Mouse (Mus musculus) forebrain, postnatal 0 days (tissue): ENCODE measurements around the gene Manbal. TPM values are rescaled to one million over a fixed set of nuclear protein-coding genes. Genes with fewer than 3 reads are reported as not detected.
"Not testable (repeated sequence)": the region's sequence is repeated elsewhere in the genome, so short reads cannot be mapped to it uniquely, and the experiment has no call there.

Experiments
- ATAC-seq: fragments of 200-750 bp; cut with Nextera tagmentation; 2 replicates; pipeline ENCODE4 v1.8.0; 2017; ENCODE audit warnings: mild to moderate bottlenecking, moderate library complexity
- DNase-seq: peaks from one replicate; pipeline ENCODE4 v3.0.0-alpha.2; 2015
- H3K27ac ChIP-seq: fragments of 300-500 bp; sonication (generic); 2 replicates; pipeline ENCODE4 v1.5.1; 2014; ENCODE audit warnings: low read depth, mild to moderate bottlenecking, antibody characterized with exemption, low read length, moderate library complexity, mixed read lengths
- H3K27me3 ChIP-seq: fragments of 300-500 bp; sonication (generic); 2 replicates; pipeline ENCODE4 v1.6.1; 2014; ENCODE audit warnings: mild to moderate bottlenecking, low read length, mixed read lengths; ENCODE audit not compliant: insufficient read depth
- H3K36me3 ChIP-seq: fragments of 300-500 bp; sonication (generic); 2 replicates; pipeline ENCODE4 v1.6.1; 2014; ENCODE audit warnings: mild to moderate bottlenecking, moderate library complexity; ENCODE audit not compliant: insufficient read depth
- H3K4me1 ChIP-seq: fragments of 300-500 bp; sonication (generic); 2 replicates; pipeline ENCODE4 v1.6.1; 2014; ENCODE audit warnings: antibody characterized with exemption; ENCODE audit not compliant: insufficient read depth
- H3K4me2 ChIP-seq: fragments of 300-500 bp; sonication (generic); 2 replicates; pipeline ENCODE4 v1.6.1; 2014; ENCODE audit warnings: low read depth, mild to moderate bottlenecking, moderate library complexity
- H3K4me3 ChIP-seq: fragments of 300-500 bp; sonication (generic); 2 replicates; pipeline ENCODE4 v1.5.1; 2014; ENCODE audit warnings: low read depth, low read length, mixed read lengths
- H3K9ac ChIP-seq: fragments of 300-500 bp; sonication (generic); 2 replicates; pipeline ENCODE4 v1.6.1; 2014; ENCODE audit warnings: mild to moderate bottlenecking
- H3K9me3 ChIP-seq: fragments of 300-500 bp; sonication (generic); 2 replicates; pipeline ENCODE4 v1.6.1; 2016; ENCODE audit warnings: low read length
- CTCF ChIP-seq: sonication (generic); IDR thresholded peaks from 2 replicates; pipeline ENCODE4 v1.5.1; 2016; ENCODE audit warnings: antibody characterized with exemption, control low read depth, low read depth
- WGBS: fragments of 180-500 bp; shearing (Covaris S2); extraction: QIAGEN DNeasy Blood & Tissue Kit; methylation state at CpG from one replicate; pipeline ENCODE4 v1.1.7; 2014; 5-methylcytosine and 5-hydroxymethylcytosine counted together
- polyA plus RNA-seq: library from polyadenylated mRNA; unstranded; fragments of >200 nt; fragmentation: Nextera tagmentation; extraction: Ambion mirVana; gene quantifications from 2 replicates; pipeline ENCODE4 v1.2.1, GENCODE M21; 2015
- total RNA-seq: library from RNA; depleted of rRNA; stranded (reverse); fragments of >200 nt; gene quantifications from 2 replicates; pipeline ENCODE4 v1.2.3, GENCODE M21; 2014

The Manbal gene
- total and polyA plus RNA-seq, 2 experiments from 2014 or later: 73.6 to 139 TPM

DNA sequence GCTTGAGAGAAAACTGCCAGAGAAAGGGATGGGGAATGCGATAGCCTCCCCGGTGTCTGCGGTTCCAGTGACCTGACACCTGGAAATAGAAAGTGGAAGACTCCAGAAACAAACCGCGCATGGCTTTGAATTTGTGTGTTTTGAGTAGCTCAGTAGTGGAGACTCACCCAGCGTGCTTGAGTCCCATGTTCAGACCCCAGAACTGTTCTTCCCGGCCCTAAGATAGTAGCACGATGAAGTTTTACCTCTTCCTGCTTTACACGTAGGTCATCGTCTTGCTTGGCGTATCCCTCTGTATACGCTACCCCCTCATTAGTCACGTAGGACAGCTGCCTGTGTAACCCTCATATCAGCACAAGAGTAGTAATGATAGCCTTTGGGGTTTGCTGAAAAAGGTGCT lies 597 bp downstream of the Manbal start:
- TF ChIP-seq CTCF: no peak
- H3K4me2 ChIP-seq: peak overlapping the region; percentile 80
- no peaks in the 10 kb centered on the region for H3K9me3 ChIP-seq
- peak overlapping the region; percentile 91 for H3K27ac ChIP-seq
- H3K27me3 ChIP-seq: no peaks in the 10 kb centered on the region
- peak overlapping the region; percentile 76 for H3K4me3 ChIP-seq
- peaks cover 10% of the 10 kb centered on the region; the same call in 1 of the 2 replicates for H3K4me1 ChIP-seq
- H3K36me3 ChIP-seq: no peaks in the 10 kb centered on the region
- ATAC-seq (no peak), DNase-seq (no peak)
- H3K9ac ChIP-seq: peak overlapping the region; percentile 92
- 7% methylated on average over 13 of the region's 13 CpGs for WGBS

GRCm38 (mm10) chr2:157371696-157372095 lies 4.3 kb downstream of the Manbal start:
- H3K27ac ChIP-seq: no peak overlapping the region
- H3K4me1 ChIP-seq: peaks cover 17% of the 10 kb centered on the region
- WGBS: 80% methylated on average over 6 of the region's 6 CpGs
- H3K4me3 ChIP-seq: no peak overlapping the region
- H3K4me2 ChIP-seq: no peak overlapping the region
- H3K9ac ChIP-seq: no peak overlapping the region
- no peaks in the 10 kb centered on the region for H3K27me3 ChIP-seq
- H3K9me3 ChIP-seq: no peaks in the 10 kb centered on the region
- no peak for ATAC-seq
- no peak for DNase-seq
- TF ChIP-seq CTCF: no peak
- H3K36me3 ChIP-seq: no peaks in the 10 kb centered on the region; the same call in 1 of the 2 replicates

- no peak for ATAC-seq
These were observed 6.3 kb downstream of the Manbal start for GRCm38 (mm10) chr2:157373681-157374080.

GRCm38 (mm10) chr2:157375051-157375450 lies 7.7 kb downstream of the Manbal start:
- Histone ChIP-seq H3K4me1 (peaks cover 10% of the 10 kb centered on the region), H3K27me3 (no peaks in the 10 kb centered on the region), H3K9ac (no peak overlapping the region), H3K36me3 (peaks cover 9% of the 10 kb centered on the region; the same call in 1 of the 2 replicates), H3K9me3 (no peaks in the 10 kb centered on the region), H3K27ac (no peak overlapping the region), H3K4me3 (no peak overlapping the region), H3K4me2 (no peak overlapping the region)
- ATAC-seq (no peak), DNase-seq (no peak)
- 58% methylated on average over 8 of the region's 8 CpGs for WGBS
- no peak for TF ChIP-seq CTCF

More at GRCm38 (mm10) chr2:157373681-157374080, 6.3 kb downstream of the Manbal start:
- 85% methylated on average over 3 of the region's 3 CpGs for WGBS
- no peaks in the 10 kb centered on the region; the same call in 1 of the 2 replicates for H3K36me3 ChIP-seq
- H3K4me1 ChIP-seq: peaks cover 10% of the 10 kb centered on the region
- no peak overlapping the region for H3K4me3 ChIP-seq
- no peak overlapping the region for H3K4me2 ChIP-seq
- H3K27me3 ChIP-seq: no peaks in the 10 kb centered on the region
- TF ChIP-seq CTCF: no peak
- H3K9me3 ChIP-seq: no peaks in the 10 kb centered on the region
- no peak overlapping the region for H3K27ac ChIP-seq
- DNase-seq: no peak
- H3K9ac ChIP-seq: no peak overlapping the region

- H3K9ac ChIP-seq: peak overlapping the region; percentile 7; the same call in 1 of the 2 replicates
- no peak for TF ChIP-seq CTCF
- H3K27ac ChIP-seq: no peak overlapping the region
- H3K4me1 ChIP-seq: peaks cover 10% of the 10 kb centered on the region
- WGBS: 13% methylated on average over 14 of the region's 14 CpGs
- H3K27me3 ChIP-seq: no peaks in the 10 kb centered on the region
- ATAC-seq (peak; percentile 55; the same call in 1 of the 2 replicates), DNase-seq (no peak)
- H3K4me2 ChIP-seq: 0 out of 2 replicates have a peak overlapping the region, but pooled peaks have one; percentile 17
- no peaks in the 10 kb centered on the region for H3K9me3 ChIP-seq
- H3K36me3 ChIP-seq: peaks cover 10% of the 10 kb centered on the region
- peak overlapping the region; percentile 5; the same call in 1 of the 2 replicates for H3K4me3 ChIP-seq
These were observed 8.7 kb downstream of the Manbal start for GRCm38 (mm10) chr2:157375794-157376757.

DNA sequence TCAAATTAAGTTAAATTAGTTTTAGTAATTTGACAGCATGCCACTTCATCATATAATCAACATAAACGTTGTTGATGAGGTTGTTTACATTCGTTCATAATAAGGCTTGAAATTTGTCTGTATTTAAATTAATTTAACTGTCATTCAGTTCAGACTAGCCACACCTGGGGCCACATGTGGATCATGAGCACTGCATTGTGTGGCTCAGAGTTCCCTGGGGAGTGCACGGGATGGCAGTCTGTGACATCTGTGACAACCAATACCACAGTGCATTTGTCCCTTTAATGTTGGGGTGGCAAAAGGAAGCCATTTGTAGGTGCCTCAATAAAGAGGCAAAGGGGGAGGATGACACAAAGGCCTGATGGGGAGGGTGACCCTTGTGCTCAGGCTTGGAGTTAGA lies 9.6 kb downstream of the Manbal start:
- Histone ChIP-seq H3K27me3 (no peaks in the 10 kb centered on the region), H3K4me1 (peaks cover 10% of the 10 kb centered on the region), H3K36me3 (peaks cover 13% of the 10 kb centered on the region), H3K9ac (no peak overlapping the region), H3K4me2 (no peak overlapping the region), H3K4me3 (no peak overlapping the region), H3K9me3 (no peaks in the 10 kb centered on the region), H3K27ac (no peak overlapping the region)
- DNase-seq (no peak), ATAC-seq (no peak)
- TF ChIP-seq CTCF: no peak
- 46% methylated on average over 3 of the region's 3 CpGs for WGBS

- H3K36me3 ChIP-seq: peaks cover 18% of the 10 kb centered on the region; the same call in 1 of the 2 replicates
- no peak overlapping the region for H3K4me2 ChIP-seq
- no peaks in the 10 kb centered on the region for H3K9me3 ChIP-seq
- no peak for TF ChIP-seq CTCF
- 58% methylated on average over 4 of the region's 4 CpGs for WGBS
- no peak for ATAC-seq
- no peak overlapping the region for H3K27ac ChIP-seq
- no peaks in the 10 kb centered on the region for H3K4me1 ChIP-seq
- H3K4me3 ChIP-seq: no peak overlapping the region
- DNase-seq: no peak
- H3K9ac ChIP-seq: no peak overlapping the region
- H3K27me3 ChIP-seq: no peaks in the 10 kb centered on the region
These were observed 17.4 kb downstream of the Manbal start for GRCm38 (mm10) chr2:157384836-157385235.

GRCm38 (mm10) chr2:157388901-157389590 lies 21.7 kb downstream of the Manbal start:
- not testable (repeated sequence) for ATAC-seq, H3K9me3 ChIP-seq, H3K4me2 ChIP-seq, H3K4me1 ChIP-seq, DNase-seq, H3K9ac ChIP-seq, H3K27ac ChIP-seq, H3K4me3 ChIP-seq, H3K36me3 ChIP-seq, H3K27me3 ChIP-seq
- 92% methylated on average over 14 of the region's 14 CpGs for WGBS
